Mouse (Mus musculus) stomach, embryonic 15.5 days (tissue): ENCODE measurements around the gene Gm6164. TPM values are rescaled to one million over a fixed set of nuclear protein-coding genes. Genes with fewer than 3 reads are reported as not detected.
"Not testable (repeated sequence)": the region's sequence is repeated elsewhere in the genome, so short reads cannot be mapped to it uniquely, and the experiment has no call there.

Experiments used
- ATAC-seq: fragments of 200-750 bp; cut with Nextera tagmentation; 2 replicates; pipeline ENCODE4 v1.8.0; 2017; ENCODE audit warnings: low read depth, moderate number of reproducible peaks, moderate TSS enrichment; ENCODE audit not compliant: insufficient read depth, low FRiP score
- H3K27ac ChIP-seq: fragments of 300-500 bp; sonication (generic); 2 replicates; pipeline ENCODE4 v1.5.1; 2015; ENCODE audit warnings: mild to moderate bottlenecking, inconsistent platforms
- H3K27me3 ChIP-seq: fragments of 300-500 bp; sonication (generic); replicated peaks from 2 replicates; pipeline ENCODE4 v1.6.1; 2015; ENCODE audit warnings: inconsistent platforms
- H3K36me3 ChIP-seq: fragments of 300-500 bp; sonication (generic); 2 replicates; pipeline ENCODE4 v1.6.1; 2015; ENCODE audit warnings: inconsistent platforms
- H3K4me1 ChIP-seq: fragments of 300-500 bp; sonication (generic); 2 replicates; pipeline ENCODE4 v1.6.1; 2015; ENCODE audit warnings: inconsistent platforms
- H3K4me2 ChIP-seq: fragments of 300-500 bp; sonication (generic); 2 replicates; pipeline ENCODE4 v1.6.1; 2015; ENCODE audit warnings: mild to moderate bottlenecking, inconsistent platforms
- H3K4me3 ChIP-seq: fragments of 300-500 bp; sonication (generic); replicated peaks from 2 replicates; pipeline ENCODE4 v1.5.1; 2015; ENCODE audit warnings: inconsistent platforms
- H3K9ac ChIP-seq: fragments of 300-500 bp; sonication (generic); 2 replicates; pipeline ENCODE4 v1.6.1; 2015; ENCODE audit warnings: inconsistent platforms
- H3K9me3 ChIP-seq: fragments of 300-500 bp; sonication (generic); 2 replicates; pipeline ENCODE4 v1.6.1; 2016; ENCODE audit warnings: inconsistent platforms
- WGBS: fragments of 180-500 bp; shearing (Covaris S2); methylation state at CpG from one replicate; pipeline ENCODE4 v1.1.7; 2015; 5-methylcytosine and 5-hydroxymethylcytosine counted together
- polyA plus RNA-seq: library from polyadenylated mRNA; unstranded; fragments of >200 nt; fragmentation: Nextera tagmentation; extraction: Ambion mirVana; gene quantifications from 2 replicates; pipeline ENCODE4 v1.2.1, GENCODE M21; 2015

Gm6164 gene
- not detected in 2 replicates for polyA plus RNA-seq

- H3K4me2 ChIP-seq, H3K4me1 ChIP-seq, H3K9me3 ChIP-seq, H3K36me3 ChIP-seq, H3K4me3 ChIP-seq, H3K9ac ChIP-seq, H3K27ac ChIP-seq, H3K27me3 ChIP-seq, ATAC-seq: not testable (repeated sequence)
- no CpG with 5 or more reads among the region's 2 CpGs for WGBS
Measured at GRCm38 (mm10) chr7:20205507-20205906, at the start of gene Gm6164. Gene Gm6164 (minus strand): TSS chr7:20205607.

GRCm38 (mm10) chr7:20233728-20234127 lies 28.3 kb upstream of the Gm6164 start, which contains the start of gene Gm4498:
Gene Gm4498 (minus strand): TSS chr7:20233828.
- H3K27ac ChIP-seq, H3K9me3 ChIP-seq, H3K27me3 ChIP-seq, H3K9ac ChIP-seq, H3K4me3 ChIP-seq, H3K4me2 ChIP-seq, H3K36me3 ChIP-seq, H3K4me1 ChIP-seq, ATAC-seq: not testable (repeated sequence)
- no CpG with 5 or more reads among the region's 2 CpGs for WGBS

GRCm38 (mm10) chr7:20193410-20193809 lies 12.0 kb downstream of the Gm6164 start, which contains the start of gene Vmn1r95:
Gene Vmn1r95 (plus strand): TSS chr7:20193710.
- no CpG with 5 or more reads among the region's 3 CpGs for WGBS
- H3K4me2 ChIP-seq, ATAC-seq, H3K9me3 ChIP-seq, H3K9ac ChIP-seq, H3K4me3 ChIP-seq, H3K4me1 ChIP-seq, H3K27me3 ChIP-seq, H3K27ac ChIP-seq, H3K36me3 ChIP-seq: not testable (repeated sequence)

GRCm38 (mm10) chr7:20168277-20168676 lies 37.1 kb downstream of the Gm6164 start, which contains the start of gene Vmn1r94:
Gene Vmn1r94 (minus strand): TSS chr7:20168377.
- WGBS, result no CpG with 5 or more reads among the region's 3 CpGs

More at GRCm38 (mm10) chr7:20168277-20168676, 37.1 kb downstream of the Gm6164 start, which contains the start of gene Vmn1r94:
- not testable (repeated sequence) for H3K4me1 ChIP-seq, H3K4me3 ChIP-seq, H3K27me3 ChIP-seq, H3K4me2 ChIP-seq, H3K9me3 ChIP-seq, ATAC-seq, H3K9ac ChIP-seq, H3K27ac ChIP-seq, H3K36me3 ChIP-seq

Other genes starting within 250 kb of the Gm6164 start
- 0.14 and 0.15 TPM in 2 replicates for gene Ceacam20, start 240.2 kb downstream of the Gm6164 start, polyA plus RNA-seq
- gene Nlrp9b, start 214.1 kb downstream of the Gm6164 start, polyA plus RNA-seq, result not detected in 2 replicates
- gene Vmn1r91, start 105.9 kb downstream of the Gm6164 start, polyA plus RNA-seq, result not detected in 2 replicates
- gene Gm16442, start 83.0 kb downstream of the Gm6164 start, polyA plus RNA-seq, result not detected in 2 replicates
- not detected in 2 replicates for gene Vmn1r93, start 66.5 kb downstream of the Gm6164 start, polyA plus RNA-seq
- gene Vmn1r94, start 37.2 kb downstream of the Gm6164 start, polyA plus RNA-seq, result not detected in 2 replicates
- not detected in 2 replicates for gene Vmn1r95, start 11.9 kb downstream of the Gm6164 start, polyA plus RNA-seq
- gene Gm4498, start 28.2 kb upstream of the Gm6164 start, polyA plus RNA-seq, result not detected in 2 replicates
- not detected in 2 replicates for gene Gm5890, start 57.2 kb upstream of the Gm6164 start, polyA plus RNA-seq
- not detected in 2 replicates for gene Gm4133, start 128.5 kb upstream of the Gm6164 start, polyA plus RNA-seq
- not detected in 2 replicates for gene Gm5728, start 169.8 kb upstream of the Gm6164 start, polyA plus RNA-seq
- gene Vmn1r100, start 212.3 kb upstream of the Gm6164 start, polyA plus RNA-seq, result not detected in 2 replicates
- gene Vmn1r101, start 237.0 kb upstream of the Gm6164 start, polyA plus RNA-seq, result not detected in 2 replicates